Comparison of ENCODE assay signal across 9 mouse cellular contexts in genomic region chr2:27343984-27344453, GRCm38 (mm10).
DNase-seq lines count a peak whose midpoint lies in the region; ATAC-seq and TF ChIP-seq lines count a peak whose summit lies in the region.
"Had no signal": no experiment of that assay in that cellular context is flagged by ENCODE, and none has a peak within 500 bp of the region (broad histone marks: within the 10 kb centered on the region; RNA-seq: fewer than 3 reads in every experiment).

No protein-coding gene starts in this region.

- peaks cover 56% of the 10 kb centered on the region for H3K4me1 ChIP-seq in hindbrain, embryonic 13.5 days (replicated peaks)
- H3K4me1 ChIP-seq in midbrain, embryonic 14.5 days (ENCODE audit: control insufficient read depth, insufficient read depth, low read length), result peaks cover 27% of the 10 kb centered on the region

- H3K9me3 ChIP-seq in hindbrain, embryonic 13.5 days, result no peaks in the 10 kb centered on the region
- no peaks in the 10 kb centered on the region for H3K9me3 ChIP-seq in midbrain, embryonic 14.5 days (ENCODE audit: control insufficient read depth, low read length)
- H3K9me3 ChIP-seq: embryonic facial prominence, embryonic 13.5 days had no signal

- H3K27me3 ChIP-seq in hindbrain, embryonic 13.5 days, result no peaks in the 10 kb centered on the region
- H3K27me3 ChIP-seq in midbrain, embryonic 14.5 days (ENCODE audit: control insufficient read depth, insufficient read depth, low read length), result no peaks in the 10 kb centered on the region
- H3K27me3 ChIP-seq: embryonic facial prominence, embryonic 13.5 days had no signal

- peak overlapping the region; percentile 28; the same call in 1 of the 2 replicates for H3K27ac ChIP-seq in layer of hippocampus, adult 2 months
- peak overlapping the region; percentile 89 for H3K27ac ChIP-seq in hindbrain, embryonic 13.5 days
- H3K27ac ChIP-seq in midbrain, embryonic 14.5 days (replicated peaks; ENCODE audit: low read depth, low read length), result peak overlapping the region; percentile 90
- H3K27ac ChIP-seq: embryonic facial prominence, embryonic 13.5 days had no signal

- no peak for TF ChIP-seq POLR2A in brain, embryonic 14.5 days (IDR thresholded peaks at IDR 0.05; ENCODE audit: borderline replicate concordance, extremely low read depth, insufficient read depth, insufficient read length, poor library complexity, severe bottlenecking)

- H3K9ac ChIP-seq in hindbrain, embryonic 13.5 days, result peak overlapping the region; percentile 36; the same call in 1 of the 2 replicates
- H3K9ac ChIP-seq in midbrain, embryonic 14.5 days (replicated peaks; ENCODE audit: low read length), result peak overlapping the region; percentile 16; the same call in 1 of the 2 replicates
- H3K9ac ChIP-seq: embryonic facial prominence, embryonic 13.5 days had no signal

- DNase-seq in layer of hippocampus, adult 2 months (ENCODE audit: low spot score in 2 of 2), result peak in 1 of 2 experiments; percentile 26
- DNase-seq in layer of hippocampus, adult 11-12 months (ENCODE audit: low spot score), result no peak
- DNase-seq in brain, embryonic 14.5 days (ENCODE audit: low read depth), result peak; percentile 81
- peak; percentile 76 for DNase-seq in midbrain, embryonic 14.5 days
- DNase-seq in cerebellum, adult 9-11 months, result no peak
- DNase-seq in Muller cell, postnatal 12 days (ENCODE audit: inconsistent ontology term), result no peak
- DNase-seq in cerebellum, adult 9-10 months, result no peak

- ATAC-seq in hindbrain, embryonic 13.5 days (ENCODE audit: low FRiP score), result peak; percentile 41; the same call in 1 of the 2 replicates
- peak; percentile 34; the same call in 1 of the 2 replicates for ATAC-seq in midbrain, embryonic 14.5 days (ENCODE audit: low FRiP score, low TSS enrichment)

- TF ChIP-seq CTCF in layer of hippocampus, adult 2 months (conservative IDR thresholded peaks at IDR 0.05), result peak; percentile 64
- TF ChIP-seq CTCF in brain, embryonic 14.5 days (IDR thresholded peaks at IDR 0.05; ENCODE audit: borderline replicate concordance, extremely low read depth, insufficient read depth, insufficient read length), result peak; percentile 6; the same call in 1 of the 2 replicates

- 13% methylated on average over 12 of the region's 12 CpGs for WGBS in hindbrain, embryonic 13.5 days
- WGBS in midbrain, embryonic 14.5 days, result 12% methylated on average over 12 of the region's 12 CpGs

- peak overlapping the region; percentile 46 for H3K4me2 ChIP-seq in hindbrain, embryonic 13.5 days
- peak overlapping the region; percentile 46 for H3K4me2 ChIP-seq in midbrain, embryonic 14.5 days (ENCODE audit: low read length)
- H3K4me2 ChIP-seq: embryonic facial prominence, embryonic 13.5 days had no signal

- H3K4me3 ChIP-seq in layer of hippocampus, adult 2 months, result peak overlapping the region; percentile 30
- peak overlapping the region; percentile 10; the same call in 1 of the 2 replicates for H3K4me3 ChIP-seq in hindbrain, embryonic 13.5 days
- H3K4me3 ChIP-seq in midbrain, embryonic 14.5 days (replicated peaks; ENCODE audit: low read depth, low read length), result 0 out of 2 replicates have a peak overlapping the region, but pooled peaks have one; percentile 4
- H3K4me3 ChIP-seq: embryonic facial prominence, embryonic 13.5 days had no signal

- no peaks in the 10 kb centered on the region; the same call in 1 of the 2 replicates for H3K36me3 ChIP-seq in hindbrain, embryonic 13.5 days
- H3K36me3 ChIP-seq in midbrain, embryonic 14.5 days (ENCODE audit: control insufficient read depth, insufficient read depth, low read length), result no peaks in the 10 kb centered on the region
- H3K36me3 ChIP-seq: embryonic facial prominence, embryonic 13.5 days had no signal

Comparison
In these comparisons a context has a peak if more than half of its experiments do, and no peak if none do; other contexts are left out.
1. DNase-seq: peak in brain, embryonic 14.5 days (single experiment) and midbrain, embryonic 14.5 days (single experiment); none in layer of hippocampus, adult 11-12 months (single experiment), cerebellum, adult 9-11 months (single experiment), Muller cell, postnatal 12 days (single experiment) and cerebellum, adult 9-10 months (single experiment).
2. H3K27ac ChIP-seq: peak in every context shown above with its lines; median percentile 90 in midbrain, embryonic 14.5 days; 89 in hindbrain, embryonic 13.5 days; 28 in layer of hippocampus, adult 2 months.
3. Peak in every context shown above with its lines, with median percentiles within 50 percentile points of each other: H3K4me3 ChIP-seq.